Mouse (Mus musculus): ENCODE data around the gene Efcab2.

DNA sequence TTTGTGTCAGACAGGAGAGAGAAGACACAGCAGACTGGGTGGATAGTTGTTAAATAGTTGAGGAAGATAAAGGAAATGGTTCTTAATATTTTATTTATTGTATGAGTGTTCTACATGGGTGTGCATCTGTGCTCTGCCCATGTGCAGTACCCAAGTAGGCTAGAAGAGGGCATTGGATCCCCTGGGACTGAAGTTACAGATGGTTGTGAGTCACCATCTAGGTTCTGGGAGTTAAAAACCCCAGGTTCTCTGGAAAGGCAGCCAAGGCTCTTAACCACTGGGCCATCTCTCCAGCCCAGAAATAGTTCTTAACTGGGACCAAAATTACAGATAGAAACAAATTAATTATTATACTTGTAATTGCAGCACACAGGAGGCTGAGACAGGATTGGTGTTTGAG lies 30.5 kb upstream of the Efcab2 start:
- TF ChIP-seq POLR2A (IDR thresholded peaks at IDR 0.05; ENCODE audit: low read depth, low read length) = no peak
- no peak for TF ChIP-seq CTCF (IDR thresholded peaks at IDR 0.05; ENCODE audit: extremely low read depth, insufficient read depth, insufficient read length, insufficient replicate concordance)
